Mouse (Mus musculus) cerebellum, adult 2 months (tissue): ENCODE data around the gene Galm.

Source experiments
- CTCF ChIP-seq: fragments of 200-500 bp; IDR thresholded peaks from 2 replicates; pipeline ENCODE4 v1.5.1; 2011; ENCODE audit warnings: low read depth, mild to moderate bottlenecking, control low read depth, low read length, moderate library complexity, borderline replicate concordance; ENCODE audit not compliant: insufficient read depth
- POLR2A ChIP-seq: fragments of 200-500 bp; IDR thresholded peaks from 2 replicates; pipeline ENCODE4 v1.6.1; 2011; ENCODE audit warnings: low read length, control low read depth, borderline replicate concordance; ENCODE audit not compliant: insufficient read depth

- TF ChIP-seq CTCF (no peak), POLR2A (no peak)
Observed at GRCm38 (mm10) chr17:80183615-80184014, 56.3 kb downstream of the Galm start.
